Mouse (Mus musculus) hindbrain, postnatal 0 days (tissue): ENCODE results near the gene Mbnl2. TPM values are rescaled to one million over a fixed set of nuclear protein-coding genes. Genes with fewer than 3 reads are reported as not detected.

Source experiments
- ATAC-seq: fragments of 200-750 bp; cut with Nextera tagmentation; 2 replicates; pipeline ENCODE4 v1.8.0; 2017; ENCODE audit warnings: mild to moderate bottlenecking, moderate TSS enrichment, moderate library complexity
- DNase-seq: peaks from one replicate; pipeline ENCODE4 v3.0.0-alpha.2; 2015; ENCODE audit warnings: low spot score
- H3K27ac ChIP-seq: fragments of 300-500 bp; sonication (generic); 2 replicates; pipeline ENCODE4 v1.5.1; 2014; ENCODE audit warnings: mild to moderate bottlenecking
- H3K27me3 ChIP-seq: fragments of 300-500 bp; sonication (generic); 2 replicates; pipeline ENCODE4 v1.6.1; 2014; ENCODE audit warnings: low read length, mixed read lengths; ENCODE audit not compliant: insufficient read depth
- H3K36me3 ChIP-seq: fragments of 300-500 bp; sonication (generic); 2 replicates; pipeline ENCODE4 v1.6.1; 2014; ENCODE audit warnings: low read length, mixed read lengths; ENCODE audit not compliant: insufficient read depth
- H3K4me1 ChIP-seq: fragments of 300-500 bp; sonication (generic); 2 replicates; pipeline ENCODE4 v1.6.1; 2014; ENCODE audit warnings: antibody characterized with exemption, low read length, mixed read lengths; ENCODE audit not compliant: insufficient read depth
- H3K4me2 ChIP-seq: fragments of 300-500 bp; sonication (generic); 2 replicates; pipeline ENCODE4 v1.6.1; 2014; ENCODE audit warnings: low read depth, mild to moderate bottlenecking, low read length, moderate library complexity, mixed read lengths
- H3K4me3 ChIP-seq: fragments of 300-500 bp; sonication (generic); 2 replicates; pipeline ENCODE4 v1.5.1; 2014; ENCODE audit warnings: low read length
- H3K9ac ChIP-seq: fragments of 300-500 bp; sonication (generic); replicated peaks from 2 replicates; pipeline ENCODE4 v1.6.1; 2014; ENCODE audit warnings: mild to moderate bottlenecking, low read length, moderate library complexity, mixed read lengths
- H3K9me3 ChIP-seq: fragments of 300-500 bp; sonication (generic); 2 replicates; pipeline ENCODE4 v1.6.1; 2016; ENCODE audit warnings: low read length, mixed read lengths
- CTCF ChIP-seq: IDR thresholded peaks from 2 replicates; pipeline ENCODE4 v1.5.1; 2016; ENCODE audit warnings: antibody characterized with exemption, control low read depth, low read depth
- WGBS: fragments of 180-500 bp; shearing (Covaris S2); extraction: QIAGEN DNeasy Blood & Tissue Kit; methylation state at CpG from one replicate; pipeline ENCODE4 v1.1.7; 2014; 5-methylcytosine and 5-hydroxymethylcytosine counted together
- polyA plus RNA-seq: library from polyadenylated mRNA; unstranded; fragments of >200 nt; fragmentation: Nextera tagmentation; extraction: Ambion mirVana; gene quantifications from 2 replicates; pipeline ENCODE4 v1.2.1, GENCODE M21; 2015
- total RNA-seq: library from RNA; depleted of rRNA; stranded (reverse); fragments of >200 nt; gene quantifications from 2 replicates; pipeline ENCODE4 v1.2.3, GENCODE M21; 2014

The Mbnl2 gene
- total and polyA plus RNA-seq, 2 experiments from 2014 or later: 28.6 to 78.3 TPM

GRCm38 (mm10) chr14:120382179-120382578 is 106.7 kb downstream of the Mbnl2 start:
- WGBS: 81% methylated on average over 5 of the region's 5 CpGs
- ATAC-seq (no peak), DNase-seq (no peak)
- Histone ChIP-seq H3K9me3 (no peaks in the 10 kb centered on the region), H3K4me3 (no peak overlapping the region), H3K9ac (no peak overlapping the region), H3K36me3 (no peaks in the 10 kb centered on the region), H3K27me3 (no peaks in the 10 kb centered on the region), H3K27ac (no peak overlapping the region), H3K4me1 (no peaks in the 10 kb centered on the region), H3K4me2 (no peak overlapping the region)
- TF ChIP-seq CTCF: no peak

- Histone ChIP-seq H3K27ac (no peak overlapping the region), H3K27me3 (no peaks in the 10 kb centered on the region), H3K9ac (no peak overlapping the region), H3K4me1 (no peaks in the 10 kb centered on the region), H3K4me2 (no peak overlapping the region), H3K9me3 (no peaks in the 10 kb centered on the region), H3K4me3 (no peak overlapping the region), H3K36me3 (no peaks in the 10 kb centered on the region)
- whole genome bisulfite sequencing: 75% methylated on average over 11 of the region's 11 CpGs
- ATAC-seq: no peak
- no peak for TF ChIP-seq CTCF
- no peak for DNase-seq
Measured at GRCm38 (mm10) chr14:120383186-120383851, 107.8 kb downstream of the Mbnl2 start.

- Histone ChIP-seq H3K36me3 (no peaks in the 10 kb centered on the region), H3K4me2 (no peak overlapping the region), H3K4me1 (no peaks in the 10 kb centered on the region; the same call in 1 of the 2 replicates), H3K9ac (no peak overlapping the region), H3K27me3 (no peaks in the 10 kb centered on the region), H3K27ac (no peak overlapping the region), H3K4me3 (no peak overlapping the region), H3K9me3 (no peaks in the 10 kb centered on the region)
- DNase-seq: no peak
- no peak for TF ChIP-seq CTCF
- WGBS: 94% methylated on average over 5 of the region's 5 CpGs
- no peak for ATAC-seq
Measured at GRCm38 (mm10) chr14:120384615-120385014, 109.1 kb downstream of the Mbnl2 start.

- ATAC-seq: no peak
- no peak for DNase-seq
Measured at GRCm38 (mm10) chr14:120387293-120387692, 111.8 kb downstream of the Mbnl2 start.

GRCm38 (mm10) chr14:120388818-120389691 is 113.6 kb downstream of the Mbnl2 start:
- no peaks in the 10 kb centered on the region; the same call in 1 of the 2 replicates for H3K4me1 ChIP-seq
- no peak for TF ChIP-seq CTCF
- no peaks in the 10 kb centered on the region for H3K9me3 ChIP-seq
- peak overlapping the region; percentile 59 for H3K4me2 ChIP-seq
- H3K36me3 ChIP-seq: peaks cover 2% of the 10 kb centered on the region; the same call in 1 of the 2 replicates
- WGBS: 4% methylated on average over 38 of the region's 38 CpGs
- H3K4me3 ChIP-seq: peak overlapping the region; percentile 33
- peak; percentile 68 for ATAC-seq
- DNase-seq: peak; percentile 62
- H3K27me3 ChIP-seq: no peaks in the 10 kb centered on the region
- H3K9ac ChIP-seq: peak overlapping the region; percentile 61
- peak overlapping the region; percentile 68; the same call in 1 of the 2 replicates for H3K27ac ChIP-seq

More at GRCm38 (mm10) chr14:120387293-120387692, 111.8 kb downstream of the Mbnl2 start:
- Histone ChIP-seq H3K27ac (no peak overlapping the region), H3K9ac (no peak overlapping the region), H3K4me2 (no peak overlapping the region), H3K36me3 (peaks cover 2% of the 10 kb centered on the region; the same call in 1 of the 2 replicates), H3K4me3 (no peak overlapping the region), H3K9me3 (no peaks in the 10 kb centered on the region), H3K27me3 (no peaks in the 10 kb centered on the region), H3K4me1 (no peaks in the 10 kb centered on the region; the same call in 1 of the 2 replicates)
- 84% methylated on average over 4 of the region's 4 CpGs for WGBS
- no peak for TF ChIP-seq CTCF

GRCm38 (mm10) chr14:120390231-120390944 is 114.9 kb downstream of the Mbnl2 start:
- 94% methylated on average over 10 of the region's 10 CpGs for WGBS
- Histone ChIP-seq H3K36me3 (peaks cover 2% of the 10 kb centered on the region; the same call in 1 of the 2 replicates), H3K4me2 (no peak overlapping the region), H3K9ac (no peak overlapping the region), H3K4me3 (no peak overlapping the region), H3K27me3 (no peaks in the 10 kb centered on the region), H3K4me1 (no peaks in the 10 kb centered on the region; the same call in 1 of the 2 replicates), H3K9me3 (no peaks in the 10 kb centered on the region), H3K27ac (no peak overlapping the region)
- DNase-seq (no peak), ATAC-seq (no peak)
- peak; percentile 23; the same call in 1 of the 2 replicates for TF ChIP-seq CTCF
